In the genomic region with DNA sequence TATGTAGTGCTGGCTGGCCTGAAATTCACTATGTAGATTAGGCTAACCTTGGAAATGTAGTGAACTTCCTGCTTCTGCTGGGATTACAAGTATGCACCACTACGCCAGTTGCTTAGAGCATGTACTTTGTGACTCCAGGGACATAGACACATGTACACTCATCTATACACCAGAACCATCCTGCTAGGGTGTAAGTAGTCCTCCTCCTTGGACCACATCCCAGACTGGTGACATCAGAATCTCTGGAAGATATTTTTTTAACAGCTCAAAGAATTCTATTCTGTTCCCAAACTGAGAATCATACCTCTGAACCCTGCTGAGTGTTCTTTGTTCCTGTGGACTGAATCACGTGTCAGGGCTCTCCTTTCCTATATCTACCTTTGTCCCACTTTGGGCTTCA, we compare ENCODE assay signal across 17 mouse cellular contexts. TPM values are rescaled to one million over a fixed set of nuclear protein-coding genes. Genes with fewer than 3 reads are reported as not detected.
DNase-seq lines count a peak whose midpoint lies in the region; ATAC-seq lines count a peak whose summit lies in the region.
"Had no signal": no experiment of that assay in that cellular context is flagged by ENCODE, and none has a peak within 500 bp of the region (broad histone marks: within the 10 kb centered on the region; RNA-seq: fewer than 3 reads in every experiment).

No protein-coding gene starts in this region.

- WGBS in embryonic facial prominence, embryonic 14.5 days = 75% methylated on average over 2 of the region's 2 CpGs
- WGBS in embryonic facial prominence, embryonic 10.5 days = 91% methylated on average over 2 of the region's 2 CpGs

- peak; percentile 39 for DNase-seq in embryonic facial prominence, embryonic 14.5 days (ENCODE audit: low spot score)
- DNase-seq in embryonic facial prominence, embryonic 10.5 days (ENCODE audit: low spot score) = no peak
- peak; percentile 42 to 56 for DNase-seq in layer of hippocampus, adult 18-20 months (ENCODE audit: low spot score in 2 of 2)
- DNase-seq in layer of hippocampus, adult 9-11 months = no peak
- DNase-seq in right cerebral cortex, adult 18-20 months = peak; percentile 75
- DNase-seq in right cerebral cortex, postnatal 4 days = no peak
- DNase-seq in telencephalon, adult 2 months (ENCODE audit: low read depth, low spot score) = peak; percentile 72
- no peak for DNase-seq in cerebellum, adult 18-20 months
- DNase-seq: B cell, adult 2 months; cerebellum, adult 9-11 months; gastrocnemius, postnatal 10 days had no signal

- peaks cover 7% of the 10 kb centered on the region for H3K36me3 ChIP-seq in embryonic facial prominence, embryonic 14.5 days (ENCODE audit: control insufficient read depth, insufficient read depth, low read length)
- H3K36me3 ChIP-seq in embryonic facial prominence, embryonic 10.5 days (replicated peaks) = peaks cover 81% of the 10 kb centered on the region

- no peak overlapping the region for H3K4me2 ChIP-seq in embryonic facial prominence, embryonic 14.5 days (ENCODE audit: low read depth, low read length)
- H3K4me2 ChIP-seq: heart, embryonic 12.5 days; neural tube, embryonic 13.5 days had no signal

- H3K27me3 ChIP-seq in embryonic facial prominence, embryonic 14.5 days (replicated peaks; ENCODE audit: control insufficient read depth, insufficient read depth, low read length) = no peaks in the 10 kb centered on the region
- no peaks in the 10 kb centered on the region for H3K27me3 ChIP-seq in embryonic facial prominence, embryonic 10.5 days (replicated peaks; ENCODE audit: low read depth, poor library complexity, severe bottlenecking)
- H3K27me3 ChIP-seq: heart, embryonic 12.5 days; neural tube, embryonic 13.5 days had no signal

- H3K4me3 ChIP-seq in embryonic facial prominence, embryonic 14.5 days (ENCODE audit: low read depth, low read length) = no peak overlapping the region
- no peak overlapping the region for H3K4me3 ChIP-seq in embryonic facial prominence, embryonic 10.5 days
- H3K4me3 ChIP-seq: forebrain, embryonic 10.5 days; heart, embryonic 12.5 days; hindbrain, embryonic 10.5 days; neural tube, embryonic 13.5 days had no signal

- H3K9ac ChIP-seq in embryonic facial prominence, embryonic 14.5 days (ENCODE audit: low read depth, low read length) = no peak overlapping the region
- H3K9ac ChIP-seq: heart, embryonic 12.5 days; neural tube, embryonic 13.5 days had no signal

- no peaks in the 10 kb centered on the region for H3K4me1 ChIP-seq in embryonic facial prominence, embryonic 14.5 days (ENCODE audit: control insufficient read depth, insufficient read depth, low read length)
- H3K4me1 ChIP-seq in embryonic facial prominence, embryonic 10.5 days = no peaks in the 10 kb centered on the region
- H3K4me1 ChIP-seq: forebrain, embryonic 10.5 days; heart, embryonic 12.5 days; neural tube, embryonic 13.5 days had no signal

- H3K9me3 ChIP-seq in embryonic facial prominence, embryonic 14.5 days (ENCODE audit: control insufficient read depth, low read length) = no peaks in the 10 kb centered on the region
- no peaks in the 10 kb centered on the region for H3K9me3 ChIP-seq in embryonic facial prominence, embryonic 10.5 days
- H3K9me3 ChIP-seq: forebrain, embryonic 10.5 days; heart, embryonic 12.5 days; hindbrain, embryonic 10.5 days; neural tube, embryonic 13.5 days had no signal

- H3K27ac ChIP-seq in embryonic facial prominence, embryonic 14.5 days (replicated peaks; ENCODE audit: low read depth, low read length) = no peak overlapping the region
- H3K27ac ChIP-seq in embryonic facial prominence, embryonic 10.5 days (replicated peaks) = no peak overlapping the region
- H3K27ac ChIP-seq: forebrain, embryonic 10.5 days; hindbrain, embryonic 10.5 days; kidney, postnatal 0 days; neural tube, embryonic 13.5 days had no signal

- ATAC-seq in embryonic facial prominence, embryonic 14.5 days (ENCODE audit: low read depth) = no peak
- ATAC-seq: inflammation-experienced regulatory T-cells, adult 6 months had no signal

RNA-seq across cellular contexts. Expression of a gene that starts 0.8 kb away (rescaled TPM):
- 1.1 TPM in 2 replicates for polyA plus RNA-seq in embryonic facial prominence, embryonic 14.5 days (2014; fragmentation: Nextera tagmentation; extraction: Ambion mirVana)
- polyA plus RNA-seq in embryonic facial prominence, embryonic 10.5 days (2016; fragmentation: Nextera tagmentation; extraction: Ambion mirVana) = 0.55 and 0.65 TPM in 2 replicates
- total RNA-seq in layer of hippocampus, adult 18-20 months (2021) = under 1 TPM in 1 of 2 experiments, not detected in 1; 0.30 TPM

RNA-seq across cellular contexts. Expression of a gene that starts 8.1 kb away (rescaled TPM):
- polyA plus RNA-seq in embryonic facial prominence, embryonic 14.5 days (2014; fragmentation: Nextera tagmentation; extraction: Ambion mirVana) = 51.9 and 66.6 TPM in 2 replicates
- polyA plus RNA-seq in embryonic facial prominence, embryonic 10.5 days (2016; fragmentation: Nextera tagmentation; extraction: Ambion mirVana) = 53.4 and 58.1 TPM in 2 replicates
- 10 to 100 TPM; 43.8 to 47.2 TPM for total RNA-seq in layer of hippocampus, adult 18-20 months (2021)

RNA-seq across cellular contexts. Expression of a gene that starts 49.6 kb away (rescaled TPM):
- polyA plus RNA-seq in embryonic facial prominence, embryonic 14.5 days (2014; fragmentation: Nextera tagmentation; extraction: Ambion mirVana) = 266 and 275 TPM in 2 replicates
- 567 and 569 TPM in 2 replicates for polyA plus RNA-seq in embryonic facial prominence, embryonic 10.5 days (2016; fragmentation: Nextera tagmentation; extraction: Ambion mirVana)
- total RNA-seq in layer of hippocampus, adult 18-20 months (2021) = 100 to 1,000 TPM; 136 to 150 TPM

Comparison
In these comparisons a context has a peak if more than half of its experiments do, and no peak if none do; other contexts are left out.
1. DNase-seq: peak in embryonic facial prominence, embryonic 14.5 days (single experiment), layer of hippocampus, adult 18-20 months (2 of 2), right cerebral cortex, adult 18-20 months (single experiment) and telencephalon, adult 2 months (single experiment); none in embryonic facial prominence, embryonic 10.5 days (single experiment), layer of hippocampus, adult 9-11 months (single experiment), right cerebral cortex, postnatal 4 days (single experiment) and cerebellum, adult 18-20 months (0 of 2).